Comparison of ENCODE assay signal across 8 mouse cellular contexts in genomic region chr11:116810983-116811901, GRCm38 (mm10). TPM values are rescaled to one million over a fixed set of nuclear protein-coding genes. Genes with fewer than 3 reads are reported as not detected.
DNase-seq lines count a peak whose midpoint lies in the region; ATAC-seq and TF ChIP-seq lines count a peak whose summit lies in the region.

No protein-coding gene starts in this region.

- H3K4me1 ChIP-seq in cerebellum, adult 2 months (ENCODE audit: control insufficient read depth, insufficient read depth, low read length), result peaks cover 11% of the 10 kb centered on the region
- H3K4me1 ChIP-seq in intestine, embryonic 15.5 days (replicated peaks), result peaks cover 43% of the 10 kb centered on the region
- H3K4me1 ChIP-seq in megakaryocyte, embryonic 14.5 days, result peaks cover 27% of the 10 kb centered on the region

- peak overlapping the region; percentile 66 for H3K4me3 ChIP-seq in cerebellum, adult 2 months (replicated peaks; ENCODE audit: insufficient read depth, low read depth, low read length)
- H3K4me3 ChIP-seq in intestine, embryonic 15.5 days (replicated peaks), result peak overlapping the region; percentile 22
- H3K4me3 ChIP-seq in megakaryocyte, embryonic 14.5 days (replicated peaks), result peak overlapping the region; percentile 86

- peak overlapping the region; percentile 64 for H3K4me2 ChIP-seq in intestine, embryonic 15.5 days (replicated peaks)

- H3K36me3 ChIP-seq in intestine, embryonic 15.5 days, result no peaks in the 10 kb centered on the region
- no peaks in the 10 kb centered on the region for H3K36me3 ChIP-seq in megakaryocyte, embryonic 14.5 days (replicated peaks; ENCODE audit: low read length)

- peak; percentile 82 for TF ChIP-seq POLR2A in cerebellum, adult 2 months (IDR thresholded peaks at IDR 0.05; ENCODE audit: borderline replicate concordance, insufficient read depth, low read length)

- H3K9ac ChIP-seq in intestine, embryonic 15.5 days, result peak overlapping the region; percentile 34; the same call in 1 of the 2 replicates

- intact Hi-C loops in left cerebral cortex, postnatal 25 days (cut with DNase I), result no loop called here

- ATAC-seq in frontal cortex, adult (ENCODE audit: low TSS enrichment), result peak; percentile 88
- peak; percentile 75 for ATAC-seq in intestine, embryonic 15.5 days

- no peaks in the 10 kb centered on the region for H3K9me3 ChIP-seq in intestine, embryonic 15.5 days
- H3K9me3 ChIP-seq in megakaryocyte, embryonic 14.5 days, result no peaks in the 10 kb centered on the region

- no peaks in the 10 kb centered on the region for H3K27me3 ChIP-seq in cerebellum, adult 2 months (ENCODE audit: control insufficient read depth, insufficient read depth, low read length)
- H3K27me3 ChIP-seq in intestine, embryonic 15.5 days (replicated peaks), result no peaks in the 10 kb centered on the region
- H3K27me3 ChIP-seq in megakaryocyte, embryonic 14.5 days (replicated peaks), result peaks cover 71% of the 10 kb centered on the region

- peak; percentile 57 for DNase-seq in gastrocnemius, postnatal 10 days
- DNase-seq in gastrocnemius, adult 8-10 months (ENCODE audit: low spot score in 2 of 2), result no peak
- DNase-seq in cerebellum, adult 2 months, result peak; percentile 78 to 82
- DNase-seq in left cerebral cortex, postnatal 25 days (ENCODE audit: low spot score in 2 of 2), result peak; percentile 81 to 88
- DNase-seq in right cerebral cortex, postnatal 36 days (ENCODE audit: low spot score in 2 of 2), result peak; percentile 69 to 81

- H3K27ac ChIP-seq in cerebellum, adult 2 months (ENCODE audit: insufficient read depth, low read length), result 0 out of 2 replicates have a peak overlapping the region, but pooled peaks have one; percentile 10
- peak overlapping the region; percentile 79 for H3K27ac ChIP-seq in intestine, embryonic 15.5 days

- 4% methylated on average over 29 of the region's 32 CpGs for WGBS in cerebellum, adult 2 months
- WGBS in intestine, embryonic 15.5 days, result 12% methylated on average over 32 of the region's 32 CpGs

- TF ChIP-seq CTCF in cerebellum, adult 2 months (IDR thresholded peaks at IDR 0.05; ENCODE audit: borderline replicate concordance, insufficient read depth, low read depth, low read length), result no peak

RNA-seq across cellular contexts. Expression of gene Mxra7, which starts 16.6 kb away (rescaled TPM):
- 10 to 100 TPM; 39.7 to 50.1 TPM for total RNA-seq in gastrocnemius, postnatal 10 days (2021)
- 1 to 10 TPM; 5.4 to 9.4 (median 8.1) TPM for total RNA-seq in gastrocnemius, adult 8-10 months (2022)
- polyA plus RNA-seq in cerebellum, adult 2 months (2012; rRNA removed), result 18.1 and 20.9 TPM in 2 replicates
- polyA plus RNA-seq in intestine, embryonic 15.5 days (2015; fragmentation: Nextera tagmentation; extraction: Ambion mirVana), result 25.5 and 27.9 TPM in 2 replicates
- 10 to 100 TPM; 10.4 to 15.9 TPM for total RNA-seq in left cerebral cortex, postnatal 25 days (2021)
- not detected in 2 replicates for polyA plus RNA-seq in megakaryocyte, embryonic 14.5 days (2012; ENCODE audit: insufficient read depth, low replicate concordance)

RNA-seq across cellular contexts. Expression of gene Mettl23, which starts 31.8 kb away (rescaled TPM):
- total RNA-seq in gastrocnemius, postnatal 10 days (2021), result 10 to 100 TPM; 28.4 to 32.5 TPM
- total RNA-seq in gastrocnemius, adult 8-10 months (2022), result 10 to 100 TPM; 44.9 to 48.8 (median 45.4) TPM
- 27.3 and 27.8 TPM in 2 replicates for polyA plus RNA-seq in cerebellum, adult 2 months (2012; rRNA removed)
- 62.0 and 63.7 TPM in 2 replicates for polyA plus RNA-seq in intestine, embryonic 15.5 days (2015; fragmentation: Nextera tagmentation; extraction: Ambion mirVana)
- total RNA-seq in left cerebral cortex, postnatal 25 days (2021), result 10 to 100 TPM; 28.6 to 29.7 TPM
- polyA plus RNA-seq in megakaryocyte, embryonic 14.5 days (2012; ENCODE audit: insufficient read depth, low replicate concordance), result 14.3 and 18.3 TPM in 2 replicates

RNA-seq across cellular contexts. Expression of gene Jmjd6, which starts 32.0 kb away (rescaled TPM):
- 10 to 100 TPM; 23.9 to 26.4 TPM for total RNA-seq in gastrocnemius, postnatal 10 days (2021)
- 10 to 100 TPM; 17.7 to 27.2 (median 21.4) TPM for total RNA-seq in gastrocnemius, adult 8-10 months (2022)
- polyA plus RNA-seq in cerebellum, adult 2 months (2012; rRNA removed), result 33.0 and 34.8 TPM in 2 replicates
- 81.2 and 88.5 TPM in 2 replicates for polyA plus RNA-seq in intestine, embryonic 15.5 days (2015; fragmentation: Nextera tagmentation; extraction: Ambion mirVana)
- 10 to 100 TPM; 34.0 TPM for total RNA-seq in left cerebral cortex, postnatal 25 days (2021)
- polyA plus RNA-seq in megakaryocyte, embryonic 14.5 days (2012; ENCODE audit: insufficient read depth, low replicate concordance), result 29.3 and 63.2 TPM in 2 replicates

RNA-seq across cellular contexts. Expression of gene St6galnac1, which starts 35.9 kb away (rescaled TPM):
- not detected for total RNA-seq in gastrocnemius, postnatal 10 days (2021)
- not detected for total RNA-seq in gastrocnemius, adult 8-10 months (2022)
- polyA plus RNA-seq in cerebellum, adult 2 months (2012; rRNA removed), result 0.03 TPM in 1 of 2 replicates, not detected in the other
- not detected in 2 replicates for polyA plus RNA-seq in intestine, embryonic 15.5 days (2015; fragmentation: Nextera tagmentation; extraction: Ambion mirVana)
- total RNA-seq in left cerebral cortex, postnatal 25 days (2021), result not detected
- not detected in 2 replicates for polyA plus RNA-seq in megakaryocyte, embryonic 14.5 days (2012; ENCODE audit: insufficient read depth, low replicate concordance)

RNA-seq across cellular contexts. Expression of gene Mfsd11, which starts 41.0 kb away (rescaled TPM):
- 10 to 100 TPM; 29.9 to 31.3 TPM for total RNA-seq in gastrocnemius, postnatal 10 days (2021)
- 10 to 100 TPM; 21.7 to 23.9 (median 22.7) TPM for total RNA-seq in gastrocnemius, adult 8-10 months (2022)
- polyA plus RNA-seq in cerebellum, adult 2 months (2012; rRNA removed), result 33.0 and 34.2 TPM in 2 replicates
- 39.4 and 47.3 TPM in 2 replicates for polyA plus RNA-seq in intestine, embryonic 15.5 days (2015; fragmentation: Nextera tagmentation; extraction: Ambion mirVana)
- total RNA-seq in left cerebral cortex, postnatal 25 days (2021), result 10 to 100 TPM; 35.2 to 49.6 TPM
- polyA plus RNA-seq in megakaryocyte, embryonic 14.5 days (2012; ENCODE audit: insufficient read depth, low replicate concordance), result 12.5 and 24.2 TPM in 2 replicates

Comparison
In these comparisons a context has a peak if more than half of its experiments do, and no peak if none do; other contexts are left out.
1. DNase-seq: peak in gastrocnemius, postnatal 10 days (single experiment), cerebellum, adult 2 months (2 of 2), left cerebral cortex, postnatal 25 days (2 of 2) and right cerebral cortex, postnatal 36 days (2 of 2); none in gastrocnemius, adult 8-10 months (0 of 2).
2. H3K4me3 ChIP-seq: peak in every context shown above with its lines; median percentile 86 in megakaryocyte, embryonic 14.5 days; 66 in cerebellum, adult 2 months; 22 in intestine, embryonic 15.5 days.